Mouse (Mus musculus): Measurements from ENCODE around the gene Kcnj4.

Kcnj4 gene

GRCm38 (mm10) chr15:79455106-79455810 lies 49.8 kb downstream of the Kcnj4 start, which contains the start of gene Csnk1e:
Csnk1e (minus strand) TSS chr15:79455566.
- DNase-seq (ENCODE audit: low spot score in 2 of 2): peak; percentile 22 to 43

- DNase-seq (ENCODE audit: low spot score in 2 of 2): no peak
These were observed 51.2 kb downstream of the Kcnj4 start for GRCm38 (mm10) chr15:79453831-79454230.

- no peak for DNase-seq (ENCODE audit: low spot score in 2 of 2)
These were observed 57.0 kb downstream of the Kcnj4 start for GRCm38 (mm10) chr15:79448041-79448440.

DNA sequence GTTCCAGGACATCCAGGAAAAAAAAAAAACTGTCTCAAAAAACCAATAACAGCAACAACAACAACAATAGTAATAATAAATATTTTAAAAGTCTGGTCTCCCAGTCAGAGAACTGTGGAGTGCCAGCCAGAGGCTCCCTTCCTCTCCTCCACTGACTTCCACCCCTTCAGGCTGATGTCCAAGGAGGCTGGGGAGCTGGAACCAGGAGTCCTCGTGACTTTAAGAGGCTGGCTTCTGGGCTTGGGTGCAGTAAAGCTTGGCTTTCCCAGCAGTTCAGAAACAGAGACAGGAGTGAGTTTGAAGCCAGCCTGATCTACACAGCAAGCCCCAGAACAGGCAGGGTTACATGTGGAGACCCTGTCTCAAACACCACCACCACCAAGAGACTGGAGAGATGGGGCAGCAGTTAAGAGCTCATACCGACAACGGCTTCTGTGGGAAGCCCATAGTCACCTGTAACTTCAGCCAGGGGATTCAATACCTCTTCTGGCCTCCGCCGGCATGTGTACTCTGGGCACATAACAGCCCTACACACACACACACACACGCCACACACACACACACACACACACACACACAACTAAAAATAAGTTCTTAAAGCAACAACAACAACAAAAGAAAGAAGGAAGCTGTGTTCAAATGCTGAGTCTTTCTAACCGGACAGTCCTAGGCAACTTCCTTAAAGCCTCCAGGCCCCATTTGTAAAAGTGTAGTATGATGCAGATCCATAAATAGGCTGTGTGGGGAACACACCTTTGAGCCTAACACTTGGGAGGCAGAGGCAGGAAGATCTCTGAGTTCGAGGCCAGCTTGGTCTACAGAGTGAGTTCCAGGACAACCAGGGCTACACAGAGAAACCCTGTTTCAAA lies 59.0 kb downstream of the Kcnj4 start:
- no peak for DNase-seq (ENCODE audit: low spot score in 2 of 2)

DNA sequence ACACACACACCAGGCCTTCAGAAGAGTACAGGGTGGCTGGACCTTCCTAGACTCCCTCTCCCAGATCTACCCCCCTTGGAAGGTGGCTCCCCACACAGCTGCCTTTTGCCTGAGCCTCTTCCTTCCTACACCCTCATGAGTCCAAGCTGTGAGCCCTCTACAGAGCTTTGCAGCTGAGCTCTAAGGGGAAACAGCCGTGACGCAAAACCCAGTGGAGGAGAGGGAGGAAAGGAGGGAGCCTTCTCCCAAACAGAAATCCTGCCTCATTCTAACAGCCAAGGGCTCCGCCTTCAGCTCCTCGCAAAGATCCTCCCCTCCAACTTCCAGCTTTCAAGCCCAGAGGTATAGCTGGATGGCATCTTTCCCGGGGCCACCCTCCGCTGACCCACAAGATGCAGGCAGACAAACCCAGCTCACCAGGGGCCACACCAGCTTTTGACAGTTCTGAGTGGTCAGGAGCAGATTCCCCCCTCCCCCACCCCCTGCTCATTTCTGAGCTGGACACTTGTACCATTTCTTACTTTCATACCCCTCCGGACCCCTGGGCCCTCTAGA lies 61.1 kb downstream of the Kcnj4 start:
- no peak for DNase-seq (ENCODE audit: low spot score in 2 of 2)

- no peak for DNase-seq (ENCODE audit: low spot score in 2 of 2)
These were observed 62.0 kb downstream of the Kcnj4 start for GRCm38 (mm10) chr15:79442961-79443518.

DNA sequence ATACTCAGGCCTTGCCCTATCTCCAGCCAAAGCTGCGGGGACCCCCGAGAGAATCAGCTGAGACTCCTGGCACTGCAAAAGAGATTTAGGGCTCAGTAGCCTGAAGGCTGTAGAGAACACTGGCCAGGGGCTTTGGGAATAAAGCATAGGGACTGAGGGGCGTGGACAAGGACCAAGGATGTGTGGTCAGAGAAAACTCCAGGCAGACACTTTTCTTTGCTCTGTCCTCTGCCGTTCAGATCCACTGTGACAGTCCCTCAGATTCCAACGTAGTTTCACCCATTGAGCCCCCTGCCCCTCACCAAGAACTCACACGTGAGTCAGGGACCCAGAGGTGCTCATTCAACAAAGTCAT lies 62.8 kb downstream of the Kcnj4 start:
- no peak for DNase-seq (ENCODE audit: low spot score in 2 of 2)

- DNase-seq (ENCODE audit: low spot score in 2 of 2): peak; percentile 71 to 75
These were observed 63.4 kb downstream of the Kcnj4 start for GRCm38 (mm10) chr15:79441331-79442256.

GRCm38 (mm10) chr15:79440651-79441330 lies 64.2 kb downstream of the Kcnj4 start:
- no peak for DNase-seq (ENCODE audit: low spot score in 2 of 2)

DNA sequence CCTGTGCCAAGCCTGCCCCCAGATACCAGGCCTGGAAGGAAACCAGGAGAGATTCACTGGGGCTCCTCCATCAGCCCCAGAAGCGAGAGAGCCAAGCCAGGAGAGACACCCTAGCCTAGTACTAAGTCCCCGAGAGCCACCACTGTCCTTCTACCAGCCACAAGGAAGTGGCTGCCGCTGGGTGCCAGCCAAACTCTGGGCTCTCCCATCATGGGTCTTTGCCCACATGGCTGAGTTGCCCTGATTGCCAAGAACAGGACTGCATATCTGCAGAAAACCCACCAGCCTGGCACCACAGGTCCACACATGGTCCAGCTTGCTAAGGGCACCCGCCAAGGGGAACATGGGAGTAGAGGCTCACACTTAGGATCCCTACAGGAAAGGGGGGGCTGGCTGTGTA lies 64.8 kb downstream of the Kcnj4 start:
- DNase-seq (ENCODE audit: low spot score in 2 of 2): no peak

GRCm38 (mm10) chr15:79439386-79439785 lies 65.7 kb downstream of the Kcnj4 start:
- DNase-seq (ENCODE audit: low spot score in 2 of 2): no peak

DNA sequence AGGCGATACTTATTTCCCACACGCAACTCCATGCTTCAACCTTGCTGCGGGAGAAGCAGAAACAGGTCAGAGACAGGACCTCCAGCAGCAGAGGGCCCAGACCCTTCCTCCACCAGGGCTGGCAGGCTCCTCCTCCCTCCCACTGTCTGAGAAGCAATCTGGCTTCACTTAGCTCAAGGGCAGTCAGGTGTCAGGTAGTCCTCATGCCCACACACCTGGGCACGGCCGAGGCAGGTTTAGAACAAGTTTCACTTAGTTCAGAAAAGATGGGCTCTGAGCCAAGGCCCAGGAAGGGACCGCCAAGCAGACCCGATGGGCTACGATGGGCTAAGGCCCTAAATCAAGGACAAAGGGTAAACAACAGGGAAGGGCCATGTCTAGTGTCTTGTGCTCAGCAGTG lies 66.2 kb downstream of the Kcnj4 start:
- no peak for DNase-seq (ENCODE audit: low spot score in 2 of 2)

GRCm38 (mm10) chr15:79438209-79438810 lies 66.7 kb downstream of the Kcnj4 start:
- DNase-seq (ENCODE audit: low spot score in 2 of 2): no peak

GRCm38 (mm10) chr15:79437541-79438208 lies 67.4 kb downstream of the Kcnj4 start:
- DNase-seq (ENCODE audit: low spot score in 2 of 2): no peak

GRCm38 (mm10) chr15:79436481-79436921 lies 68.5 kb downstream of the Kcnj4 start:
- no peak for DNase-seq (ENCODE audit: low spot score in 2 of 2)

GRCm38 (mm10) chr15:79435191-79435671 lies 69.8 kb downstream of the Kcnj4 start:
- no peak for DNase-seq (ENCODE audit: low spot score in 2 of 2)

All from spleen, postnatal 36 days (tissue).